Mouse (Mus musculus): ENCODE data around the gene Cers2.

Cers2 gene

DNA sequence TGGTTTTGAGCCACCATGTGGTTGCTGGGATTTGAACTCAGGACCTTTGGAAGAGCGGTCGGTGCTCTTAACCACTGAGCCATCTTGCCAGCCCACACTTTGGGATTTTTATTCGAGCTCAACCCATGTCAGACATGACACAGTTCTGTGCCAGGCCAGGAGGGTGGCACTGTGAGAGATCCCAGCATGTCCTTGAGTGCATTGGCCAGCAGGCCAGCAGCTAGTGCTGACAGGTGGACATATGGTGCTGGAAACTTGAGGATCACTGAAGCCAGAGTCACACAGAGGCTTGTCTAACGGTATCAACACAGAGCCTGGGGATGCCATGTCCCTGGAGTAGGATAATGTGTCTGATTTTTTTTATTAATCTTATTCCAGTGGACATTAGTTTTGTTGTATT, 25.2 kb upstream of the Cers2 start:
- in situ Hi-C loops (cut with MboI, MseI), result no loop called here

DNA sequence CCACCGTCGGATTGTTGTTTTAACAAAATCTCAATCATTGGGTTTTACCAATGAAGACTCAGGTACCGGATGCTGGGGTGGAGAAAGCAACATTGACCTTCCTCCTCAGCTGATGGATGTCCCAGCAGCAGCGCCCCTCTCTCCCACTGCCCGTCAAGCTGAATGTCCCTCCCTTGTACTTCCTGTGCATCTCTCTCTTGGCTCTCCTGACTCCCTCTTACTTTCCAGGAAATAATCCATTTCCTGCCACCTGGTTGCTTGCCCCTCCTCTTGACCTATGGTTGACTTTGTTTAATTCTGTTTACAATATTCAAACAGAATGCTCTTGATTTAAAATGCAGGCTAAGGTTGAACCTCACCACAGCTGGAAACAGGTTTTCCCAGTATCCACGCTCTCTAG, 24.4 kb upstream of the Cers2 start:
- in situ Hi-C loops (cut with MboI, MseI), result no loop called here

- in situ Hi-C loops (cut with MboI, MseI), result no loop called here
These were observed 23.6 kb upstream of the Cers2 start for GRCm38 (mm10) chr3:95291041-95291440.

DNA sequence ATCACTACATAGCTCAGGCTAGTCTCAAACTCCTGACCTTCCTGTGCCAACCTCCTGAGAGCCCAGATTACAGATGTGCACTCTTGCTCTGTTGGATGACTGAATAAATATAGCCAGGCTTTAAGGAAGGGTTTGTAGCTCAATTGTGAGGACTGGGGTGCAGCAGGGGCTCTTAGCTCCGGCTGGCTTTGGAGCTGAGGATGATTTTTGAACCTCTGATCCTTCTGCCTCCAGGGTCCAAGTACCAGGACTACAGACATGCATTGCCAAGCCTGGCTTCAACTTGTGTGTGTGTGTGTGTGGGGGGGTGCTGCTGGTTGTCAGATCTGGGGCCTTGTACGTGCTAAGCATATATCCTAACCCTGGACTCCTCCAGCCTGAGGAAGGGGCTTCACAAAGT, 21.7 kb upstream of the Cers2 start:
- in situ Hi-C loops (cut with MboI, MseI), result no loop called here

DNA sequence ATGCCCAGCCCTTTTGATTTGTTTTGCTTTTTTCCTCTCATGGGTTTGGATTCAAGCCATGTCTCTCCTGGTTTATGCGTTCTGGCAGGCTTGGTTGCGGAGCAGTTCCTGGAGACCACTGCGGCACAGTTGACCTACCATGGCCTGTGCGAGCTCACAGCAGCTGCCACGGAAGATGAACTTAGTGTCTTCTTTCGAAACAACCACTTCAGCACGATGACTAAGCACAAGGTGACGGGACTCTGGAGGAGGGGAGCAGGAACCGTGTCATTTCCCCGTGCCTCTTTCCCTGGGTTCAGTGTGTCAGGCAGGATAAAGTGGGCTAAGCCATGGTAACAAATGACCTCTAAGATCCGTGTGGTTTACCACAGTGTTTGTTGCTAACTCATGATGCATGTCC, 21.1 kb upstream of the Cers2 start:
- in situ Hi-C loops (cut with MboI, MseI), result no loop called here

DNA sequence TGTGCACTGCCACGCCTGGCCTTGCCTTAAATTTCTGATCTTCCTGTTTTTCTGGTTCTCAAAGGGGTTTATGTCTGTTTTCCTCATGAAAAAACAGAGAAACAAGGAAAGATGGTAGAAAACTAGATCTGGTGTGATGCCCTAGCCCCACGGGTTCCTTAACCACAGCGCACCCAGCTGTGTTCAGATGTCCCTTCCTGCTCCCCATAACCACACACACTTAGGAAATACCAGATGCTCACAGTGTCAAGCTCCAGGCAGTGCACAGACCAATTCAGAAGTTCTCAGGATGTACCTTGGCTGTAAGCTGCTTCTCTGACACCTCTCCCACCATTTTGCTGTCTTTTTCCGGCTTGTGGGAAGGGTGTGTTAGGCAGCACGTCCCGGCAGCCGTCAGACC, 20.3 kb upstream of the Cers2 start:
- in situ Hi-C loops (cut with MboI, MseI), result no loop called here

- in situ Hi-C loops (cut with MboI, MseI), result no loop called here
These were observed 19.9 kb upstream of the Cers2 start for GRCm38 (mm10) chr3:95294718-95295117.

DNA sequence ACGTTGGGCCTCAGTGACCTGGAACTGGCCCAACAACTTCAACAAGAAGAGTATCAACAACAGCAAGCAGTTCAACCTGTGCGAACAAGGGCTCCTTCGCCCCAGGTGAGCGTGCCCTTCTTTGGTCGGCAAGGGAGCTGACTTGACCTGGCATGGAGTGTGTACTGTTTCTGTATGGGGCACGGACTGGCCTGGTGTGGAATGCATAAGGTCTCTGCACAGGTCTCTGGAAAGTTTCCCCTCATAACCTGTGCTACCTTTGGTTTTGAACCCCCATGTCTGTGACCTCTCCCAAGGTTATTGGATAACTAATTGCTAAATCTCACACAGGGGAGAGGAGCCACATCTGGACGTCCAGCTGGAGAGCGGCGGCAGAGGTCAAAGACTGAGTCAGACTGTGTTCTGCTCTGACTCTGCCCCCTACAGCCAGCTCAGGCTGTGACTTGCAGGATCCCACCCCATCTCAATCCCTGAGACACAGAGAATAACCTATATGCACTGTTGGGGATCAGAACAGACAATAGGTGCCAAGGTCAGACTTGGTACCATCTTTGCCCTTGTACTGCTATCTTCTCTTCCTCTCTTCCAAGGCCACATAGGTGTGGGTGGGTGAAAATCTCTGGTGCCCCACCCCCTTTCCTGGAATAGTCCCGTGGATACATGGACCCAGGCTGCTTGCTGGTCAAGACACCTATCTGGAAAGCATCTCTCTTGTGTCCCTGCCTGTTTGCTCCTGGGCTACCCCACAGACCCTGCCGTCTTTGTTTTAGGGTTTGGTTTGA, 19.1 kb upstream of the Cers2 start:
- in situ Hi-C loops (cut with MboI, MseI), result no loop called here

- in situ Hi-C loops (cut with MboI, MseI), result no loop called here
These were observed 18.5 kb upstream of the Cers2 start for GRCm38 (mm10) chr3:95296103-95296469.

DNA sequence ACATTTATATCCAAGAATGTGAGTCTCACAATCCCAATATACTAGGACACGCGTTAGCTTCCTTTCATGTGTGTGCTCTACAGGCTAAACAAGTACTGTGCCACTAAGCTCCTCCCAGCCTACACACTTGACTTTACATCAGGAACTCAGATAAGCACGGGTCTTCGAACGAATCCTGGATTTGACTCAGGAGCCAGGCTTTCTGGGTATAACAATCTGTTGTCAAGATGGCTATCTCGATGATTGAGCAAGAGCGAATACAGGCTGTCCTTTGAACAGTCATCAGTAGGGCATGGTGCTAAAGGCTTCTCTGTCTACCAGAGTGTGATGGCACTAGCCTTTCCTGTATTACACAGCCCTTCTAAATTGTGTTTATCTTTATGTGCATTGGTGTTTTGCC, 16.6 kb upstream of the Cers2 start:
- in situ Hi-C loops (cut with MboI, MseI), result no loop called here

DNA sequence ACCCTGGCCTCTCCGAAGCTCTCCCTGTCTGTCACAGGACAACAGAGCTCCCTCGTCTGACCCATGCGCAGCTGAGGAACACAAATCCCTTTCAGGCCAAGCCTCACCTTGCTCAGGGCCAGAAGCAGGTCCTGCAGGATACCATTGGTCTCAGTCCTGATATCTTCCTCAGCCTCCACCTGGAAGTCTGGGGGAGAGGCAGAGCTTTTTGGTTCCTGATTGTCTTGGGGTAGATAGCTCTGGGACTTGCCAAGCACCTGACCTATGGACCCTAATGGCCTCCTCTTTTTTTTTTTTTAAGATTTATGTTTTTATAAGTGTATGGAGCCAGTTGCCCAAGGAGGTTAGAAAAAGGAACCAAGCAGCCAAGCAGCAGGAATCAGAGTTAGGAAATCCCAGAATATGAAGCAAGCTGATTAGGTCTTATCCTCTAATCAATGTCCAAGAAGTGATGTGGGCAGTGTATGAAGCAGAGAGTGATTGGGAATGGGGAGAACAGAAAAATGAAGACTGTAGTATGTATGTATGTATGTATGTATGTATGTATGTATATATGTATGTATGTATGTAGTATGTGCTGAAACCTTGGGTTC, 13.3 kb upstream of the Cers2 start:
- in situ Hi-C loops (cut with MboI, MseI), result no loop called here

DNA sequence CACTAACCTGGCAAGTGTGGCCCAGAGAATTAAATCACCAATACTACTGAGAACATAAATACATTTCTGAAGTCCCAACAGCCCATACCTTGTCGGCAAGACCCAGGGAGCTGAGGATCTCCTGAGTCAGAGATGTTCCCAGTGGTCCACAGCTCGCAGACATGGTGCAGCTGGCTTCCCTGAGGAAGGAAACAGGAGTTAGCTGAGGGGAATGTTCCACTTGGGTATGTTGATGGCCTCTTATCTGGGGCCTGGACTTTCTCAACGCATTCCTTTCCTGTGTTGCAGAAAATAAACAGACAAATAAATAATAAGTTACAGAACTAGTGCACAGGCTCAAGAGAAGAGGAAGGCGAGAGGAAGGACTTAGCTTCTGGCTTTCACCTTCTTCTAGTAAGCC, 8.3 kb upstream of the Cers2 start:
- in situ Hi-C loops (cut with MboI, MseI), result no loop called here

- in situ Hi-C loops (cut with MboI, MseI), result no loop called here
These were observed 7.5 kb upstream of the Cers2 start, which contains the start of gene Anxa9 for GRCm38 (mm10) chr3:95307100-95307499. Gene Anxa9 (minus strand): TSS chr3:95307176.

DNA sequence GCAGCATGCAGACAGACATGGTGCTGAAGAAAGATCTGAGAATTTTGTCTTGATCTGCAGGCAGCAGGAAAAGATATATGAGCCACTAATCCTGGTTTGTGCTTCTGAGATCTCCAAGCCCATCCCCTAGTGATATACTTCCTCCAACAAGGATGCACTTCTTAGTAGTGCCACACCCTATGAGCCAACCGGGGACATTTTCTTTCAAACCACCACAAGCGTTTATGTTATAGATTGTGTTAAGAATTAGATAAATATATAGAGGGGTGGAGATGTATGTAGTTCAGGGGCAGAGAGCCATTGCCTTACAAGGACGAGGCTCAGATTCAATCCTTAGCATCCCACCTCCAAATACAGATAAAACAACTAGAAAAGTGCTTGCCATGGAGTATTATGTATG, 4.1 kb upstream of the Cers2 start:
- in situ Hi-C loops (cut with MboI, MseI), result no loop called here

DNA sequence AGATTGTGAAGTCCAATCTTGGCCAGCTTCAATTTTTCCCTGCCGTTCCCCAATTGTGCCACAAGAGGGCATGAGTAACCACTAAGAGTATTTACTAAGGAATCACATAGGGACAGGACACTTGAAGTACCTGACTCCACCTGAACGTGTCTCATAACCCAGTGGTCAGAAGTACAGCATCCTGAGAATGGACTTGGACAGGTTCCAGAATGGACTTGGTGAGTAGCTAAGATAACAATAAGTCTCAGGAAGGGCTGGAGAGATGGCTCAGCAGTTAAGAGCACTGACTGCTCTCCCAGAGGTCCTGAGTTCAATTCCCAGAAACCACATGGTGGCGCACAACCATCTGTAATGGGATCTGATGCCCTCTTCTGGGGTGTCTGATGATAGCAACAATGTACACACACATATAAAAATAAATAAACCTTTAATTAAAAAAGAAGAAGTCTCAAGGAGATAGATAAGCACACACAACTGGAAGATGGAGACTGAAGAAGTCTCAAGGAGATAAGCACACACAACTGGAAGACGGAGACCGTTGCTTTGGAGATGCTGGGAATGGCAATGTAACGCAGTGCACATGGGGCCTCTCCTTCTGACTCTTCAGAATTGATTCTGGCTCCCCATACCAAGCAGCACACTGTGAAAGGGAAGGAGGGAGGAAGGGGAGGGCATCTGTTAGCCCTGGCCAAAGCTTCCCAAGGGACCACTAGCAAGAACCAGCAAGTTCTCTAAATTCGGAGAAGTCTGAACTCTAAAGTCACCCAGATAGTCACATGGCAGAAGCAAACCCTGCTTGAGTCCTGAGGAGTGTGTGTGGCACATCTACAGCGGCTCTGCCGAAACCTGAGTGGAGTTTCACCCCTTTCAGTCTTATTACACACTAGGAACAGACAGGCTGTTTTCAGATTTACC, 3.4 kb upstream of the Cers2 start:
- in situ Hi-C loops (cut with MboI, MseI), result no loop called here

GRCm38 (mm10) chr3:95312623-95313022, 2.0 kb upstream of the Cers2 start:
- in situ Hi-C loops (cut with MboI, MseI), result no loop called here

DNA sequence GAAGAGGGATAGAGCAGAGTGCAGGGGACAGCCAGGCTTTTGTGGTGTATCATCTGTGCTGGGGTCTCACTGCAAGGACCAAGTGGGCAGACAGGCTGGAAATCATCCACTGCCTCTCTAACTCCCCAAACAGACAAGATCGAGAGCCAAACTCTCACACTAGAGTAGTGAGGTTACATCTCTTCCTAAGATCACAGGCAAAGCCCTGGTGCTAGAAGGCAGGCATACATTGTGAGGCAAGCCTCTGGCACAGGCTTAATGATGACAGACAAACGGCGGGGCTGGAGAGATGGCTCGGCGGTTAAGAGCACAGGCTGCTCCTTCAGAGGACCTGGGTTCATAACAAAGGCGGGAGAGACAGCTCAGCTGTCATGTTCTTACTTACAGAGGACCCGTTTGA, 1.1 kb upstream of the Cers2 start:
- in situ Hi-C loops (cut with MboI, MseI), result no loop called here

DNA sequence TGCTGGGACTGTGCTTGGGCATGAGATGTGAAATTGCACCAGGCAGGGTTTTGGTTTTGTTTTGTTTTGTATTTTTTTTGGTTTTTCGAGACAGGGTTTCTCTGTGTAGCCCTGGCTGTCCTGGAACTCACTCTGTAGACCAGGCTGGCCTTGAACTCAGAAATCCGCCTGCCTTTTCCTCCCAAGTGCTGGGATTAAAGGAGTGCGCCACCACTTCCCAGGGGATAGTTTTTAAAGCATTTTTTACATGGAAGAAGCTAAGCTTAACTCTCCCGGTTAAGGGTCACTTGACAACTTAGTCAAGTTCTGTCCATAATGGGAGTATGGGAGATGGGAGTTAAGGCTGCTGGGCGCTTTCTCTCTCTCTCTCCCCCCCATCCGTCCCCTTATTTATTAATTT, 516 bp upstream of the Cers2 start:
- in situ Hi-C loops (cut with MboI, MseI), result no loop called here

DNA sequence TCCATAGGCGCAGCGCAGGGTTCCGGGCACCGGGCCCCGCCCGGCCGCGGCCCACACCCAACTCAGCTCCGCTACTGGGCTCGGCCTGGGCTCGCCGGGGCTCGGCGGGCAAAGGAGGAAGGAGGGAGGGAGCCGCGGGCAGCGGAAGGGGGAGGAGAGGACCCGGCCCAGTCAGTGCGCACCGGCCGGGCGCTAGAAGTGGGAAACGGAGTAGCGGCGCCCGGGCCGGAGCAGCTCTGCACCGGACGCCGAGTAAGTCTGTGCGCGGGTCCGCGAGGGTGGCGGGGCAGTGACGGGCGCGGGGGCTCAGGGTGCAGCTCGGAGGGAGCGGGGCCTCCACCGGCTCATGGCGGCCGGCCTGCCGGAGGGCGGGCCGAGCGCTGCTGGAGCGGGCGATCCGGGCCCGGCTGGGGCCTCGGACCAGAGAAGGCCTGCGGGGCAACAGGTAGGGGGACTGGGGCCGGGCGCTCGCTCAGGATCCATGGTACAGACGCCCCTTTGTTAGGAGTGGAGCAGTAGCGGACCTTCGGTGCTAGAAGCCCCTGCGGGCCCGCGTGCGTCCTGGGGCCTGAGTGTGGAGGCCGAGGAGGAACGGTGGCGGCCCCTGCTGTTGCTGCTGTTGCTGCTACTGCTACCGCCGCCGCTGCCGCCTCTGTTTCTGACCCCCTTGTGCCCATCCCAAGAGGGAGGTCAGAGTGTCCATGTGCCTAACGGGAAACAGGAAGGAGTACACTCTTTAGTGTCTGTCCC, 678 bp downstream of the Cers2 start:
- in situ Hi-C loops (cut with MboI, MseI), result no loop called here

GRCm38 (mm10) chr3:95315844-95316550, 1.4 kb downstream of the Cers2 start:
- in situ Hi-C loops (cut with MboI, MseI), result no loop called here

- in situ Hi-C loops (cut with MboI, MseI), result no loop called here
These were observed 3.0 kb downstream of the Cers2 start for GRCm38 (mm10) chr3:95317414-95318080.

All from T-helper 1 cell (primary cell).